Mouse (Mus musculus): Measurements from ENCODE around the gene Tmem207. TPM values are rescaled to one million over a fixed set of nuclear protein-coding genes. Genes with fewer than 3 reads are reported as not detected.
"Not testable (repeated sequence)": the region's sequence is repeated elsewhere in the genome, so short reads cannot be mapped to it uniquely, and the experiment has no call there.

Tmem207 gene
- polyA plus RNA-seq, 1 experiment from 2014 or later: not detected

- H3K27ac ChIP-seq (ENCODE audit: low read depth, low read length); H3K4me1 ChIP-seq (ENCODE audit: control insufficient read depth, insufficient read depth, low read length); H3K27me3 ChIP-seq (ENCODE audit: control insufficient read depth, insufficient read depth, low read length); ATAC-seq (replicated peaks; ENCODE audit: insufficient number of reproducible peaks, low FRiP score, low TSS enrichment); H3K4me2 ChIP-seq; H3K9ac ChIP-seq (ENCODE audit: low read depth, low read length); H3K4me3 ChIP-seq (ENCODE audit: low read depth, low read length); H3K36me3 ChIP-seq (ENCODE audit: control insufficient read depth, insufficient read depth, low read length); H3K9me3 ChIP-seq (replicated peaks; ENCODE audit: control insufficient read depth, low read length): not testable (repeated sequence)
- WGBS (ENCODE audit: insufficient replicate concordance): 85% methylated on average over 3 of the region's 3 CpGs
Measured at GRCm38 (mm10) chr16:26499705-26500104, 26.9 kb downstream of the Tmem207 start.

GRCm38 (mm10) chr16:26495721-26496120 is 30.8 kb downstream of the Tmem207 start:
- Histone ChIP-seq H3K4me1 (ENCODE audit: control insufficient read depth, insufficient read depth, low read length) (no peaks in the 10 kb centered on the region; the same call in 1 of the 2 replicates), H3K9ac (ENCODE audit: low read depth, low read length) (no peak overlapping the region), H3K27ac (ENCODE audit: low read depth, low read length) (no peak overlapping the region), H3K4me3 (ENCODE audit: low read depth, low read length) (no peak overlapping the region), H3K9me3 (replicated peaks; ENCODE audit: control insufficient read depth, low read length) (no peaks in the 10 kb centered on the region), H3K27me3 (ENCODE audit: control insufficient read depth, insufficient read depth, low read length) (no peaks in the 10 kb centered on the region), H3K36me3 (ENCODE audit: control insufficient read depth, insufficient read depth, low read length) (no peaks in the 10 kb centered on the region), H3K4me2 (no peak overlapping the region)
- ATAC-seq (replicated peaks; ENCODE audit: insufficient number of reproducible peaks, low FRiP score, low TSS enrichment): no peak
- 7% methylated on average over 2 of the region's 2 CpGs for WGBS (ENCODE audit: insufficient replicate concordance)

DNA sequence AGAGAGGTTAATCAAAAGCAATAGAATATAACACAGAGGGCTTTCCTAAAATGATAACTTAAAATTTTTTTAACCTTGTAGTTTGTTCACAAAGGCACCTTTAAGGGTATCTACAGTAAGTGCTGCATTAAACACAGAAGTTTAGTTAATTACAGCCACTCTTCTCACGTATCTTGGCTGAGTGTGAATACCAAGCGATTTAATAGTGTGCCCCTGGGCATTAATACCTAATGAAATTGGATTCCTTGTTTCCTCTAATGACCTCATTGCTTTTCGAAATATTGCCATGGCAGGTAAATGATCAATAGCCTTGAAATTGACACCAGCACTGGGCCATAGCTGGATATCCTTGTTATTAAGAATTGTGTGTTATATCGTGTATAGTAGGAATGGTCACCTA is 55.3 kb downstream of the Tmem207 start:
- Histone ChIP-seq H3K9ac (ENCODE audit: low read depth, low read length) (no peak overlapping the region), H3K27ac (ENCODE audit: low read depth, low read length) (no peak overlapping the region), H3K36me3 (ENCODE audit: control insufficient read depth, insufficient read depth, low read length) (no peaks in the 10 kb centered on the region), H3K4me3 (ENCODE audit: low read depth, low read length) (no peak overlapping the region), H3K4me1 (ENCODE audit: control insufficient read depth, insufficient read depth, low read length) (no peaks in the 10 kb centered on the region), H3K27me3 (ENCODE audit: control insufficient read depth, insufficient read depth, low read length) (no peaks in the 10 kb centered on the region), H3K4me2 (no peak overlapping the region), H3K9me3 (replicated peaks; ENCODE audit: control insufficient read depth, low read length) (no peaks in the 10 kb centered on the region)
- no peak for ATAC-seq (replicated peaks; ENCODE audit: insufficient number of reproducible peaks, low FRiP score, low TSS enrichment)
- 81% methylated on average over 4 of the region's 4 CpGs for WGBS (ENCODE audit: insufficient replicate concordance)

DNA sequence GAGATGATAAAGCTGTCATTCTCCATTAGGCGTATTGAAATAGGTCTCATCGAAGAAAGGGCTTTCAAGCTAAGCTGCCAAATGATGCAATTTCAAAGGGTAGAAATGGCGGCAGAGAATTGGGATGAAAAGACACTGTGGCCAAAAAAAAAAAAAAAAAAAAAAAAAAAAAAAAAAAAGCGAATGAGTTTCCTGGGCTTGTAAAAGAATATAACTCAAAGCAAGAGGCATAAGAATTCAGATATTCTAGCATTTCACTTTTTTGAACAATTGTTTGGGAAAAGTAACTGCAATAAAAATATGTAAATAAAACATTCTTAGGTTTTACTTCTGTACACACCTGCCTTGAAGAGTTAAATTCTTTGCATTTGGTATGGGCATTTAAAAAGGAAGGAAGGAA is 60.0 kb downstream of the Tmem207 start:
- Histone ChIP-seq H3K4me1 (ENCODE audit: control insufficient read depth, insufficient read depth, low read length) (no peaks in the 10 kb centered on the region), H3K9me3 (replicated peaks; ENCODE audit: control insufficient read depth, low read length) (no peaks in the 10 kb centered on the region), H3K4me2 (no peak overlapping the region), H3K27ac (ENCODE audit: low read depth, low read length) (no peak overlapping the region), H3K4me3 (ENCODE audit: low read depth, low read length) (no peak overlapping the region), H3K27me3 (ENCODE audit: control insufficient read depth, insufficient read depth, low read length) (no peaks in the 10 kb centered on the region), H3K36me3 (ENCODE audit: control insufficient read depth, insufficient read depth, low read length) (no peaks in the 10 kb centered on the region), H3K9ac (ENCODE audit: low read depth, low read length) (no peak overlapping the region)
- no peak for ATAC-seq (replicated peaks; ENCODE audit: insufficient number of reproducible peaks, low FRiP score, low TSS enrichment)
- 81% methylated on average over 4 of the region's 4 CpGs for WGBS (ENCODE audit: insufficient replicate concordance)

- Histone ChIP-seq H3K36me3 (ENCODE audit: control insufficient read depth, insufficient read depth, low read length) (no peaks in the 10 kb centered on the region), H3K9me3 (replicated peaks; ENCODE audit: control insufficient read depth, low read length) (no peaks in the 10 kb centered on the region), H3K9ac (ENCODE audit: low read depth, low read length) (no peak within 1 kb of the TSS), H3K4me3 (ENCODE audit: low read depth, low read length) (no peak within 1 kb of the TSS), H3K4me2 (no peak within 1 kb of the TSS), H3K27me3 (ENCODE audit: control insufficient read depth, insufficient read depth, low read length) (no peaks in the 10 kb centered on the region), H3K27ac (ENCODE audit: low read depth, low read length) (no peak within 1 kb of the TSS), H3K4me1 (ENCODE audit: control insufficient read depth, insufficient read depth, low read length) (no peaks in the 10 kb centered on the region)
- ATAC-seq (replicated peaks; ENCODE audit: insufficient number of reproducible peaks, low FRiP score, low TSS enrichment): no peak
- 72% methylated on average over 7 of the region's 7 CpGs for WGBS (ENCODE audit: insufficient replicate concordance)
Measured at GRCm38 (mm10) chr16:26462835-26463234, 63.7 kb downstream of the Tmem207 start, which contains the start of gene Cldn16. Cldn16 (plus strand) TSS chr16:26463135.

DNA sequence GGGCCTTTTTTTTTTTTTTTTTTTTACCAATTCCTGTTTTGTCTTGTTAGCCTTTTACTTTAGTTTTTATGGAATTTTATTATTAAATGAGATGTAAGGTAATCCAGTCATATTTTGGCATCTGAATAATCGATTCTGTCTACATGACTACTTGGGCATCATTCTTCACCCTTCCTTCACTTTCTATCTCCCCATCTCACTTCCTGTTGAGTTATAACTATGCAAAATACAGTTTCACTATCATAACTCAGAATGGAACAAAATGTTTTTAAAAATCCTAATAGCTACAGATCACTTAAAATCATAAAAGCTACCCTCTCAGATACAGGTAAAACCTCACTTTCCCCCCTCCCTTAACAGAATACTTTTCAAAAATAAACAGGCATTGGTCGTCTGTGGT is 70.4 kb downstream of the Tmem207 start:
- Histone ChIP-seq H3K4me1 (ENCODE audit: control insufficient read depth, insufficient read depth, low read length) (no peaks in the 10 kb centered on the region), H3K27me3 (ENCODE audit: control insufficient read depth, insufficient read depth, low read length) (no peaks in the 10 kb centered on the region), H3K9ac (ENCODE audit: low read depth, low read length) (no peak overlapping the region), H3K4me2 (no peak overlapping the region), H3K36me3 (ENCODE audit: control insufficient read depth, insufficient read depth, low read length) (no peaks in the 10 kb centered on the region), H3K4me3 (ENCODE audit: low read depth, low read length) (no peak overlapping the region), H3K27ac (ENCODE audit: low read depth, low read length) (no peak overlapping the region), H3K9me3 (replicated peaks; ENCODE audit: control insufficient read depth, low read length) (no peaks in the 10 kb centered on the region)
- 77% methylated on average over 2 of the region's 2 CpGs for WGBS (ENCODE audit: insufficient replicate concordance)
- ATAC-seq (replicated peaks; ENCODE audit: insufficient number of reproducible peaks, low FRiP score, low TSS enrichment): no peak

DNA sequence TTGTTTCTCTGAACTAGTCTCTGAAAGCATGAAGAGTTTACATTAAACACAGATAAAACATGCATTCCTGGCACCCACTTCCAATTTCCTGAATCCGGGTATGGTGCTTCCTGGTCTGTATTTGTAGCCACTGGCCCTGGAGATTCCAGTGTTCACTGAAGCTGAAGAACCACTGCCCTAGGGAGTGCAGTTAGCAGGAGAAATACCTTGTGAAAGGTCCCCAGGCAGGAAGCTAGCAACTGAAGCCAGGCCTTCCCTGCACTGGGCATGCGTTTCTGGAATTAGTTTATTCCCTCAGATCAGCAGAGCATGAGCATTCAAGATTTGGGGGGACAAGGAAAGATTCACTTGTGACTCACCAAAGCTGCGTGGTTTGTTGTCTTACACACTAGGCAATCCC is 72.4 kb downstream of the Tmem207 start:
- H3K4me3 ChIP-seq (ENCODE audit: low read depth, low read length): no peak overlapping the region
- H3K9ac ChIP-seq (ENCODE audit: low read depth, low read length): no peak overlapping the region
- no peaks in the 10 kb centered on the region for H3K4me1 ChIP-seq (ENCODE audit: control insufficient read depth, insufficient read depth, low read length)
- no peak overlapping the region for H3K27ac ChIP-seq (ENCODE audit: low read depth, low read length)
- 55% methylated on average over 3 of the region's 3 CpGs for WGBS (ENCODE audit: insufficient replicate concordance)
- H3K4me2 ChIP-seq: no peak overlapping the region
- H3K36me3 ChIP-seq (ENCODE audit: control insufficient read depth, insufficient read depth, low read length): no peaks in the 10 kb centered on the region
- H3K9me3 ChIP-seq (replicated peaks; ENCODE audit: control insufficient read depth, low read length): no peaks in the 10 kb centered on the region
- ATAC-seq (replicated peaks; ENCODE audit: insufficient number of reproducible peaks, low FRiP score, low TSS enrichment): no peak
- no peaks in the 10 kb centered on the region for H3K27me3 ChIP-seq (ENCODE audit: control insufficient read depth, insufficient read depth, low read length)

Other genes starting within 250 kb of the Tmem207 start
- 1.4 and 2.0 TPM in 2 replicates for gene Cldn1, start 154.9 kb downstream of the Tmem207 start, polyA plus RNA-seq (2014; fragmentation: Nextera tagmentation; extraction: Ambion mirVana)
- gene Cldn16, start 63.6 kb downstream of the Tmem207 start, polyA plus RNA-seq (2014; fragmentation: Nextera tagmentation; extraction: Ambion mirVana): not detected in 2 replicates
- gene Il1rap, start 54.9 kb upstream of the Tmem207 start, polyA plus RNA-seq (2014; fragmentation: Nextera tagmentation; extraction: Ambion mirVana): 6.9 and 7.5 TPM in 2 replicates

All from heart, embryonic 11.5 days (tissue).